In genomic region chr6:81941718-81942117, GRCm38 (mm10) we compare ENCODE assay signal across 34 mouse cellular contexts.
"Had no signal": no experiment of that assay in that cellular context is flagged by ENCODE, and none has a peak within 500 bp of the region (broad histone marks: within the 10 kb centered on the region; RNA-seq: fewer than 3 reads in every experiment).

No protein-coding gene starts in this region.

- DNase-seq: heart, postnatal 10 days; heart, postnatal 14 days; heart, postnatal 36 days; heart, postnatal 4 days; kidney, adult 11 months; kidney, adult 18-20 months; kidney, adult 2 months; kidney, adult 8-10 months; kidney, adult 9 months; kidney, postnatal 10 days; kidney, postnatal 14 days; kidney, postnatal 25 days; kidney, postnatal 36 days; kidney, postnatal 4 days; layer of hippocampus, adult 9-11 months; layer of hippocampus, postnatal 36 days had no signal

- H3K4me2 ChIP-seq: heart, embryonic 12.5 days; heart, embryonic 13.5 days; heart, embryonic 15.5 days; hindbrain, embryonic 12.5 days; hindbrain, embryonic 13.5 days; hindbrain, embryonic 14.5 days; hindbrain, embryonic 15.5 days; intestine, embryonic 15.5 days; kidney, embryonic 15.5 days had no signal

- H3K4me3 ChIP-seq: heart, embryonic 12.5 days; heart, embryonic 13.5 days; heart, embryonic 15.5 days; hindbrain, embryonic 10.5 days; hindbrain, embryonic 12.5 days; hindbrain, embryonic 13.5 days; hindbrain, embryonic 15.5 days; intestine, embryonic 15.5 days; kidney, embryonic 15.5 days; layer of hippocampus, adult 2 months; left cerebral cortex, adult 2 months had no signal

- H3K9me3 ChIP-seq: heart, embryonic 12.5 days; heart, embryonic 13.5 days; heart, embryonic 15.5 days; hindbrain, embryonic 10.5 days; hindbrain, embryonic 12.5 days; hindbrain, embryonic 13.5 days; hindbrain, embryonic 15.5 days; intestine, embryonic 15.5 days; kidney, embryonic 15.5 days had no signal

- H3K4me1 ChIP-seq: heart, embryonic 12.5 days; heart, embryonic 13.5 days; heart, embryonic 15.5 days; hindbrain, embryonic 10.5 days; hindbrain, embryonic 12.5 days; hindbrain, embryonic 13.5 days; hindbrain, embryonic 15.5 days; intestine, embryonic 15.5 days; kidney, embryonic 15.5 days had no signal

- H3K27me3 ChIP-seq: heart, embryonic 12.5 days; heart, embryonic 13.5 days; heart, embryonic 15.5 days; hindbrain, embryonic 12.5 days; hindbrain, embryonic 13.5 days; hindbrain, embryonic 15.5 days; intestine, embryonic 15.5 days; kidney, embryonic 15.5 days had no signal

- ATAC-seq: hindbrain, embryonic 16.5 days; hindbrain, postnatal 0 days; inflammation-experienced regulatory T-cells, adult 6 months; intestine, embryonic 15.5 days; intestine, embryonic 16.5 days; intestine, postnatal 0 days had no signal

- H3K27ac ChIP-seq: heart, embryonic 13.5 days; heart, embryonic 15.5 days; hindbrain, embryonic 10.5 days; hindbrain, embryonic 12.5 days; hindbrain, embryonic 13.5 days; hindbrain, embryonic 14.5 days; hindbrain, embryonic 15.5 days; hindbrain, postnatal 0 days; intestine, embryonic 15.5 days; kidney, embryonic 15.5 days; kidney, postnatal 0 days; layer of hippocampus, adult 2 months; left cerebral cortex, adult 2 months had no signal

- H3K9ac ChIP-seq: heart, embryonic 12.5 days; heart, embryonic 13.5 days; heart, embryonic 15.5 days; hindbrain, embryonic 12.5 days; hindbrain, embryonic 13.5 days; hindbrain, embryonic 14.5 days; hindbrain, embryonic 15.5 days; intestine, embryonic 15.5 days; kidney, embryonic 15.5 days had no signal
